Mouse (Mus musculus) MEL-GATA-1-ER (cell line): ENCODE data around the gene Ggt5.

Experiments
- DNase-seq: peaks from one replicate; pipeline ENCODE4 v3.0.0-alpha.2; 2012; ENCODE audit warnings: low read depth; ENCODE audit errors: extremely low read depth

The Ggt5 gene

GRCm38 (mm10) chr10:75650306-75650902, 61.3 kb downstream of the Ggt5 start:
- no peak for DNase-seq

GRCm38 (mm10) chr10:75651381-75652068, 62.4 kb downstream of the Ggt5 start:
- no peak for DNase-seq

- DNase-seq: no peak
Measured at GRCm38 (mm10) chr10:75654053-75654452, 64.9 kb downstream of the Ggt5 start.

GRCm38 (mm10) chr10:75657165-75657564, 68.0 kb downstream of the Ggt5 start:
- no peak for DNase-seq

- no peak for DNase-seq
Measured at GRCm38 (mm10) chr10:75657772-75658171, 68.6 kb downstream of the Ggt5 start.

GRCm38 (mm10) chr10:75661381-75661780, 72.2 kb downstream of the Ggt5 start:
- no peak for DNase-seq

GRCm38 (mm10) chr10:75661876-75662275, 72.7 kb downstream of the Ggt5 start:
- no peak for DNase-seq

GRCm38 (mm10) chr10:75662575-75662974, 73.4 kb downstream of the Ggt5 start:
- DNase-seq: no peak

- no peak for DNase-seq
Measured at GRCm38 (mm10) chr10:75664673-75665270, 75.6 kb downstream of the Ggt5 start.

GRCm38 (mm10) chr10:75666451-75667030, 77.4 kb downstream of the Ggt5 start:
- DNase-seq: no peak
